18 mouse cellular contexts compared by ENCODE assay signal in genomic region chr9:41513701-41514100, GRCm38 (mm10).
DNase-seq lines count a peak whose midpoint lies in the region; ATAC-seq and TF ChIP-seq lines count a peak whose summit lies in the region.
"Had no signal": no experiment of that assay in that cellular context is flagged by ENCODE, and none has a peak within 500 bp of the region (broad histone marks: within the 10 kb centered on the region; RNA-seq: fewer than 3 reads in every experiment).

No protein-coding gene starts in this region.

- H3K4me2 ChIP-seq in neural tube, embryonic 13.5 days = no peak overlapping the region
- H3K4me2 ChIP-seq in myocyte (ENCODE audit: low read depth) = peak overlapping the region; percentile 48
- no peak overlapping the region for H3K4me2 ChIP-seq in heart, embryonic 12.5 days
- H3K4me2 ChIP-seq: forebrain, embryonic 13.5 days; hindbrain, embryonic 13.5 days had no signal

- H3K4me1 ChIP-seq in neural tube, embryonic 13.5 days (replicated peaks) = peaks cover 27% of the 10 kb centered on the region
- H3K4me1 ChIP-seq in heart, embryonic 12.5 days (replicated peaks) = peaks cover 10% of the 10 kb centered on the region; the same call in 1 of the 2 replicates

- no peaks in the 10 kb centered on the region for H3K27me3 ChIP-seq in neural tube, embryonic 13.5 days
- no peaks in the 10 kb centered on the region for H3K27me3 ChIP-seq in myocyte (ENCODE audit: control insufficient read depth, insufficient read depth, insufficient read length)
- H3K27me3 ChIP-seq in heart, embryonic 12.5 days (replicated peaks) = no peaks in the 10 kb centered on the region
- H3K27me3 ChIP-seq: forebrain, embryonic 13.5 days; hindbrain, embryonic 13.5 days had no signal

- peaks cover 9% of the 10 kb centered on the region for H3K79me2 ChIP-seq in myocyte (ENCODE audit: control insufficient read depth, insufficient read depth)

- no peak overlapping the region for H3K4me3 ChIP-seq in neural tube, embryonic 13.5 days
- no peak overlapping the region for H3K4me3 ChIP-seq in myocyte
- no peak overlapping the region for H3K4me3 ChIP-seq in heart, embryonic 12.5 days
- H3K4me3 ChIP-seq: forebrain, embryonic 13.5 days; hindbrain, embryonic 13.5 days had no signal

- 0 out of 2 replicates have a peak overlapping the region, but pooled peaks have one; percentile 1 for H3K27ac ChIP-seq in neural tube, embryonic 13.5 days (replicated peaks)
- no peak overlapping the region for H3K27ac ChIP-seq in heart, embryonic 12.5 days (ENCODE audit: poor library complexity, severe bottlenecking)
- H3K27ac ChIP-seq: forebrain, embryonic 13.5 days; hindbrain, embryonic 13.5 days; hindbrain, postnatal 0 days had no signal

- no peaks in the 10 kb centered on the region for H3K9me3 ChIP-seq in neural tube, embryonic 13.5 days
- H3K9me3 ChIP-seq in heart, embryonic 12.5 days (replicated peaks) = no peaks in the 10 kb centered on the region
- H3K9me3 ChIP-seq: forebrain, embryonic 13.5 days; hindbrain, embryonic 13.5 days had no signal

- H3K36me3 ChIP-seq in neural tube, embryonic 13.5 days = peaks cover 9% of the 10 kb centered on the region; the same call in 1 of the 2 replicates
- no peaks in the 10 kb centered on the region for H3K36me3 ChIP-seq in myocyte (ENCODE audit: control insufficient read depth, insufficient read depth)
- H3K36me3 ChIP-seq in heart, embryonic 12.5 days = no peaks in the 10 kb centered on the region

- no peak overlapping the region for H3ac ChIP-seq in myocyte (ENCODE audit: control insufficient read depth, insufficient read length)

- no peak for ATAC-seq in neural tube, embryonic 13.5 days (ENCODE audit: low read depth)
- ATAC-seq in heart, embryonic 12.5 days (ENCODE audit: insufficient number of reproducible peaks, low FRiP score) = no peak
- ATAC-seq: activated CD4-positive, CD25-positive, alpha-beta regulatory T cell, adult 4 months; forebrain, embryonic 13.5 days; forebrain, postnatal 0 days; hindbrain, postnatal 0 days had no signal

- DNase-seq in neural tube, embryonic 10.5 days (ENCODE audit: extremely low spot score, low spot score) = no peak
- peak; percentile 11 for DNase-seq in R1 (ENCODE audit: low read depth, low spot score)
- DNase-seq in left cerebral cortex, adult 11 months (ENCODE audit: low spot score) = no peak
- DNase-seq: adrenal gland, postnatal 25 days; B cell, adult 2 months; cerebellum, adult 2 months; cerebellum, postnatal 10 days; forebrain, postnatal 0 days; gastrocnemius, postnatal 14 days; heart, postnatal 10 days; kidney, adult 11 months had no signal

- WGBS in neural tube, embryonic 13.5 days = 26% methylated on average over 1 of the region's 1 CpGs
- 27% methylated on average over 1 of the region's 1 CpGs for WGBS in heart, embryonic 12.5 days

- no peak overlapping the region for H3K9ac ChIP-seq in neural tube, embryonic 13.5 days
- H3K9ac ChIP-seq in heart, embryonic 12.5 days = no peak overlapping the region
- H3K9ac ChIP-seq: forebrain, embryonic 13.5 days; forebrain, postnatal 0 days; hindbrain, embryonic 13.5 days had no signal

- TF ChIP-seq POLR2A in myocyte (IDR thresholded peaks at IDR 0.05; ENCODE audit: insufficient read length, low read depth) = no peak

TF ChIP-seq in myocyte, 11 proteins besides CTCF, POLR2A, EP300 and RAD21:
- TF ChIP-seq CEBPB (IDR thresholded peaks at IDR 0.05; ENCODE audit: insufficient read depth, poor library complexity, severe bottlenecking) = no peak
